Mouse (Mus musculus): ENCODE results near the gene Henmt1. TPM values are rescaled to one million over a fixed set of nuclear protein-coding genes. Genes with fewer than 3 reads are reported as not detected.

Gene Henmt1
- polyA plus RNA-seq, 1 experiment from 2014 or later = 0.43 TPM

- no peaks in the 10 kb centered on the region for H3K9me3 ChIP-seq (ENCODE audit: control insufficient read depth, low read depth, low read length)
- ATAC-seq (ENCODE audit: insufficient number of reproducible peaks, insufficient read depth, low FRiP score, low read depth) = no peak
- no peaks in the 10 kb centered on the region for H3K27me3 ChIP-seq (ENCODE audit: control insufficient read depth, insufficient read depth, low read length)
- H3K4me2 ChIP-seq (replicated peaks; ENCODE audit: low read depth, low read length) = no peak overlapping the region
- H3K27ac ChIP-seq (ENCODE audit: low read length) = no peak overlapping the region
- H3K4me1 ChIP-seq (ENCODE audit: control insufficient read depth, insufficient read depth, low read length) = no peaks in the 10 kb centered on the region
- WGBS = 85% methylated on average over 15 of the region's 15 CpGs
- H3K4me3 ChIP-seq (ENCODE audit: low read depth, low read length) = no peak overlapping the region
- peaks cover 44% of the 10 kb centered on the region for H3K36me3 ChIP-seq (ENCODE audit: control insufficient read depth, insufficient read depth, low read length)
- H3K9ac ChIP-seq (replicated peaks; ENCODE audit: low read depth, low read length) = no peak overlapping the region
Observed at GRCm38 (mm10) chr3:108974920-108975485, 35.3 kb downstream of the Henmt1 start.

- Histone ChIP-seq H3K27me3 (ENCODE audit: control insufficient read depth, insufficient read depth, low read length) (no peaks in the 10 kb centered on the region), H3K27ac (ENCODE audit: low read length) (no peak overlapping the region), H3K4me1 (ENCODE audit: control insufficient read depth, insufficient read depth, low read length) (no peaks in the 10 kb centered on the region), H3K9ac (replicated peaks; ENCODE audit: low read depth, low read length) (no peak overlapping the region), H3K36me3 (ENCODE audit: control insufficient read depth, insufficient read depth, low read length) (peaks cover 49% of the 10 kb centered on the region), H3K9me3 (ENCODE audit: control insufficient read depth, low read depth, low read length) (no peaks in the 10 kb centered on the region), H3K4me2 (replicated peaks; ENCODE audit: low read depth, low read length) (no peak overlapping the region), H3K4me3 (ENCODE audit: low read depth, low read length) (no peak overlapping the region)
- no peak for ATAC-seq (ENCODE audit: insufficient number of reproducible peaks, insufficient read depth, low FRiP score, low read depth)
- 93% methylated on average over 13 of the region's 13 CpGs for WGBS
Observed at GRCm38 (mm10) chr3:108977340-108978030, 37.8 kb downstream of the Henmt1 start.

- Histone ChIP-seq H3K36me3 (ENCODE audit: control insufficient read depth, insufficient read depth, low read length) (peaks cover 41% of the 10 kb centered on the region), H3K4me1 (ENCODE audit: control insufficient read depth, insufficient read depth, low read length) (no peaks in the 10 kb centered on the region), H3K9me3 (ENCODE audit: control insufficient read depth, low read depth, low read length) (no peaks in the 10 kb centered on the region), H3K27me3 (ENCODE audit: control insufficient read depth, insufficient read depth, low read length) (no peaks in the 10 kb centered on the region), H3K9ac (replicated peaks; ENCODE audit: low read depth, low read length) (no peak overlapping the region), H3K27ac (ENCODE audit: low read length) (no peak overlapping the region), H3K4me2 (replicated peaks; ENCODE audit: low read depth, low read length) (no peak overlapping the region), H3K4me3 (ENCODE audit: low read depth, low read length) (no peak overlapping the region)
- no peak for ATAC-seq (ENCODE audit: insufficient number of reproducible peaks, insufficient read depth, low FRiP score, low read depth)
- 85% methylated on average over 6 of the region's 6 CpGs for WGBS
Observed at GRCm38 (mm10) chr3:108981946-108982345, 42.3 kb downstream of the Henmt1 start.

GRCm38 (mm10) chr3:108983989-108984388 lies 44.3 kb downstream of the Henmt1 start:
- H3K36me3 ChIP-seq (ENCODE audit: control insufficient read depth, insufficient read depth, low read length) = peaks cover 23% of the 10 kb centered on the region
- no peaks in the 10 kb centered on the region for H3K4me1 ChIP-seq (ENCODE audit: control insufficient read depth, insufficient read depth, low read length)
- no peak overlapping the region for H3K4me3 ChIP-seq (ENCODE audit: low read depth, low read length)
- H3K27me3 ChIP-seq (ENCODE audit: control insufficient read depth, insufficient read depth, low read length) = no peaks in the 10 kb centered on the region
- no peak overlapping the region for H3K27ac ChIP-seq (ENCODE audit: low read length)
- WGBS = 70% methylated on average over 5 of the region's 5 CpGs
- no peak for ATAC-seq (ENCODE audit: insufficient number of reproducible peaks, insufficient read depth, low FRiP score, low read depth)
- no peaks in the 10 kb centered on the region for H3K9me3 ChIP-seq (ENCODE audit: control insufficient read depth, low read depth, low read length)
- H3K4me2 ChIP-seq (replicated peaks; ENCODE audit: low read depth, low read length) = no peak overlapping the region
- no peak overlapping the region for H3K9ac ChIP-seq (replicated peaks; ENCODE audit: low read depth, low read length)

GRCm38 (mm10) chr3:108986534-108986933 lies 46.9 kb downstream of the Henmt1 start:
- no peak for ATAC-seq (ENCODE audit: insufficient number of reproducible peaks, insufficient read depth, low FRiP score, low read depth)
- peaks cover 10% of the 10 kb centered on the region for H3K36me3 ChIP-seq (ENCODE audit: control insufficient read depth, insufficient read depth, low read length)
- no peaks in the 10 kb centered on the region for H3K27me3 ChIP-seq (ENCODE audit: control insufficient read depth, insufficient read depth, low read length)
- H3K9me3 ChIP-seq (ENCODE audit: control insufficient read depth, low read depth, low read length) = no peaks in the 10 kb centered on the region
- no peak overlapping the region for H3K9ac ChIP-seq (replicated peaks; ENCODE audit: low read depth, low read length)
- no peak overlapping the region for H3K27ac ChIP-seq (ENCODE audit: low read length)
- no peaks in the 10 kb centered on the region for H3K4me1 ChIP-seq (ENCODE audit: control insufficient read depth, insufficient read depth, low read length)
- 77% methylated on average over 1 of the region's 1 CpGs for WGBS
- no peak overlapping the region for H3K4me2 ChIP-seq (replicated peaks; ENCODE audit: low read depth, low read length)
- no peak overlapping the region for H3K4me3 ChIP-seq (ENCODE audit: low read depth, low read length)

GRCm38 (mm10) chr3:108987009-108987659 lies 47.5 kb downstream of the Henmt1 start:
- WGBS = 84% methylated on average over 12 of the region's 12 CpGs
- Histone ChIP-seq H3K9me3 (ENCODE audit: control insufficient read depth, low read depth, low read length) (no peaks in the 10 kb centered on the region), H3K27ac (ENCODE audit: low read length) (no peak overlapping the region), H3K4me1 (ENCODE audit: control insufficient read depth, insufficient read depth, low read length) (no peaks in the 10 kb centered on the region), H3K9ac (replicated peaks; ENCODE audit: low read depth, low read length) (no peak overlapping the region), H3K27me3 (ENCODE audit: control insufficient read depth, insufficient read depth, low read length) (no peaks in the 10 kb centered on the region), H3K4me3 (ENCODE audit: low read depth, low read length) (no peak overlapping the region), H3K36me3 (ENCODE audit: control insufficient read depth, insufficient read depth, low read length) (peaks cover 16% of the 10 kb centered on the region), H3K4me2 (replicated peaks; ENCODE audit: low read depth, low read length) (no peak overlapping the region)
- ATAC-seq (ENCODE audit: insufficient number of reproducible peaks, insufficient read depth, low FRiP score, low read depth) = no peak

- H3K27ac ChIP-seq (ENCODE audit: low read length) = no peak overlapping the region
- H3K4me1 ChIP-seq (ENCODE audit: control insufficient read depth, insufficient read depth, low read length) = no peaks in the 10 kb centered on the region
- H3K9me3 ChIP-seq (ENCODE audit: control insufficient read depth, low read depth, low read length) = no peaks in the 10 kb centered on the region
- H3K4me3 ChIP-seq (ENCODE audit: low read depth, low read length) = no peak overlapping the region
- 82% methylated on average over 9 of the region's 9 CpGs for WGBS
- H3K4me2 ChIP-seq (replicated peaks; ENCODE audit: low read depth, low read length) = no peak overlapping the region
- peaks cover 18% of the 10 kb centered on the region for H3K36me3 ChIP-seq (ENCODE audit: control insufficient read depth, insufficient read depth, low read length)
- no peak for ATAC-seq (ENCODE audit: insufficient number of reproducible peaks, insufficient read depth, low FRiP score, low read depth)
- H3K9ac ChIP-seq (replicated peaks; ENCODE audit: low read depth, low read length) = no peak overlapping the region
- no peaks in the 10 kb centered on the region for H3K27me3 ChIP-seq (ENCODE audit: control insufficient read depth, insufficient read depth, low read length)
Observed at GRCm38 (mm10) chr3:108989971-108990548, 50.4 kb downstream of the Henmt1 start.

GRCm38 (mm10) chr3:108994477-108994876 lies 54.8 kb downstream of the Henmt1 start:
- Histone ChIP-seq H3K9ac (replicated peaks; ENCODE audit: low read depth, low read length) (no peak overlapping the region), H3K4me1 (ENCODE audit: control insufficient read depth, insufficient read depth, low read length) (no peaks in the 10 kb centered on the region), H3K36me3 (ENCODE audit: control insufficient read depth, insufficient read depth, low read length) (peaks cover 18% of the 10 kb centered on the region), H3K27me3 (ENCODE audit: control insufficient read depth, insufficient read depth, low read length) (no peaks in the 10 kb centered on the region), H3K4me3 (ENCODE audit: low read depth, low read length) (no peak overlapping the region), H3K4me2 (replicated peaks; ENCODE audit: low read depth, low read length) (no peak overlapping the region), H3K9me3 (ENCODE audit: control insufficient read depth, low read depth, low read length) (no peaks in the 10 kb centered on the region), H3K27ac (ENCODE audit: low read length) (no peak overlapping the region)
- no peak for ATAC-seq (ENCODE audit: insufficient number of reproducible peaks, insufficient read depth, low FRiP score, low read depth)
- 90% methylated on average over 2 of the region's 2 CpGs for WGBS
